ENCODE assay signal across 26 mouse cellular contexts in genomic region chr17:70427866-70428265, GRCm38 (mm10).
A peak's percentile ranks its signal among the peaks of the same experiment; 100 is the strongest.
DNase-seq lines count a peak whose midpoint lies in the region; ATAC-seq and TF ChIP-seq lines count a peak whose summit lies in the region.
"Had no signal": no experiment of that assay in that cellular context is flagged by ENCODE, and none has a peak within 500 bp of the region (broad histone marks: within the 10 kb centered on the region; RNA-seq: fewer than 3 reads in every experiment).

No protein-coding gene starts in this region.

- intact Hi-C loops in left cerebral cortex, adult 2 months (cut with DNase I) = loop anchor here (10.0 kb wide), 1 partner anchor 863 kb away; no protein-coding TSS in a partner anchor
- intact Hi-C loops in heart, postnatal 14 days (cut with DNase I) = no loop called here

- ATAC-seq in granulocyte monocyte progenitor cell, adult 5-6 weeks (replicated peaks; ENCODE audit: poor library complexity, severe bottlenecking) = peak; percentile 12
- ATAC-seq in megakaryocyte progenitor cell, adult 5-6 weeks (replicated peaks; ENCODE audit: poor library complexity) = peak; percentile 43
- no peak for ATAC-seq in activated CD4-positive, CD25-positive, alpha-beta regulatory T cell, adult 4 months
- ATAC-seq: CD4-positive, CD25-positive, alpha-beta regulatory T cell, adult 4 months; forebrain, embryonic 15.5 days; hindbrain, embryonic 16.5 days; intestine, embryonic 15.5 days had no signal

- TF ChIP-seq CTCF in left cerebral cortex, adult 2 months (IDR thresholded peaks at IDR 0.05) = no peak

- 0 out of 2 replicates have a peak overlapping the region, but pooled peaks have one; percentile 28 for H3K27ac ChIP-seq in left cerebral cortex, adult 2 months
- H3K27ac ChIP-seq: embryonic facial prominence, embryonic 10.5 days; embryonic facial prominence, embryonic 13.5 days; forebrain, embryonic 12.5 days; forebrain, embryonic 15.5 days; heart, adult 2 months; heart, embryonic 10.5 days; heart, embryonic 13.5 days; hindbrain, embryonic 10.5 days; hindbrain, embryonic 13.5 days; intestine, embryonic 15.5 days had no signal

- DNase-seq in left cerebral cortex, adult 2 months (ENCODE audit: extremely low spot score in 1 of 2, low spot score in 2 of 2) = no peak
- no peak for DNase-seq in left cerebral cortex, adult 18-20 months (ENCODE audit: low spot score in 2 of 2)
- no peak for DNase-seq in heart, postnatal 14 days
- DNase-seq: adrenal gland, adult 8-10 months; adrenal gland, postnatal 25 days; cerebellum, adult 2 months; cerebellum, adult 9-11 months; cerebellum, postnatal 25 days; embryo, embryonic 11 days; gastrocnemius, postnatal 25 days; heart, adult 2 months had no signal

- no peak overlapping the region for H3K4me3 ChIP-seq in left cerebral cortex, adult 2 months
- H3K4me3 ChIP-seq: embryonic facial prominence, embryonic 10.5 days; embryonic facial prominence, embryonic 13.5 days; erythroblast, embryonic 14.5 days; forebrain, embryonic 12.5 days; forebrain, embryonic 15.5 days; heart, adult 2 months; heart, embryonic 10.5 days; heart, embryonic 13.5 days; hindbrain, embryonic 10.5 days; hindbrain, embryonic 13.5 days; intestine, embryonic 15.5 days had no signal
